Mouse (Mus musculus) A20 (cell line): ENCODE measurements at regions not wholly inside any gene's neighbourhood (a gene's known extent, or its start where the extent isn't known, plus 50 kb on each side); places are given as distances from the start of the nearest gene placed in this dataset.

Experiments used
- DNase-seq: peaks from one replicate; pipeline ENCODE4 v3.0.0-alpha.2; 2011; ENCODE audit warnings: low read depth, low spot score

- DNase-seq: no peak
These were observed 835.8 kb upstream of the Klhl29 start for GRCm38 (mm10) chr12:6211266-6211665.

GRCm38 (mm10) chr12:6189232-6189631 lies 813.8 kb upstream of the Klhl29 start:
- DNase-seq: no peak

GRCm38 (mm10) chr12:6168795-6169194 lies 793.3 kb upstream of the Klhl29 start:
- DNase-seq: no peak

- DNase-seq: no peak
These were observed 778.8 kb upstream of the Klhl29 start for GRCm38 (mm10) chr12:6154287-6154686.

GRCm38 (mm10) chr12:6151476-6151875 lies 776.0 kb upstream of the Klhl29 start:
- no peak for DNase-seq

GRCm38 (mm10) chr12:6132451-6132850 lies 757.0 kb upstream of the Klhl29 start:
- DNase-seq: no peak

- DNase-seq: no peak
These were observed 744.1 kb upstream of the Klhl29 start for GRCm38 (mm10) chr12:6119557-6119956.

GRCm38 (mm10) chr12:6115254-6115653 lies 739.8 kb upstream of the Klhl29 start:
- DNase-seq: no peak

- DNase-seq: no peak
These were observed 721.8 kb upstream of the Klhl29 start for GRCm38 (mm10) chr12:6097295-6097694.

GRCm38 (mm10) chr12:6087627-6088350 lies 712.3 kb upstream of the Klhl29 start:
- DNase-seq: no peak

- no peak for DNase-seq
These were observed 711.6 kb upstream of the Klhl29 start for GRCm38 (mm10) chr12:6087071-6087470.

GRCm38 (mm10) chr12:6046866-6047689 lies 671.6 kb upstream of the Klhl29 start:
- no peak for DNase-seq

GRCm38 (mm10) chr12:6046110-6046509 lies 670.6 kb upstream of the Klhl29 start:
- no peak for DNase-seq

GRCm38 (mm10) chr12:6042326-6042725 lies 666.8 kb upstream of the Klhl29 start:
- no peak for DNase-seq

GRCm38 (mm10) chr12:6024111-6024510 lies 648.6 kb upstream of the Klhl29 start:
- DNase-seq: no peak

- no peak for DNase-seq
These were observed 647.0 kb upstream of the Klhl29 start for GRCm38 (mm10) chr12:6022490-6022889.

- no peak for DNase-seq
These were observed 625.5 kb upstream of the Klhl29 start for GRCm38 (mm10) chr12:6000961-6001360.

GRCm38 (mm10) chr12:5997366-5997765 lies 621.9 kb upstream of the Klhl29 start:
- no peak for DNase-seq

- no peak for DNase-seq
These were observed 621.2 kb upstream of the Klhl29 start for GRCm38 (mm10) chr12:5996672-5997071.

- no peak for DNase-seq
These were observed 608.6 kb upstream of the Klhl29 start for GRCm38 (mm10) chr12:5983937-5984610.

- no peak for DNase-seq
These were observed 606.6 kb upstream of the Klhl29 start for GRCm38 (mm10) chr12:5982096-5982495.

GRCm38 (mm10) chr12:5975926-5976325 lies 600.4 kb upstream of the Klhl29 start:
- no peak for DNase-seq
